Mouse (Mus musculus): Measurements from ENCODE around the gene Gjb5. TPM values are rescaled to one million over a fixed set of nuclear protein-coding genes. Genes with fewer than 3 reads are reported as not detected.

Gene Gjb5
- polyA plus RNA-seq (2015; fragmentation: Nextera tagmentation; extraction: Ambion mirVana): 0.06 and 0.07 TPM in 2 replicates

GRCm38 (mm10) chr4:127358018-127358417 is at the start of gene Gjb5:
Gjb5 (minus strand) TSS chr4:127358181.
- H3K9ac ChIP-seq (ENCODE audit: low read depth, low read length): no peak within 1 kb of the TSS
- ATAC-seq (ENCODE audit: low read depth): no peak
- H3K4me3 ChIP-seq (ENCODE audit: low read depth, low read length): no peak within 1 kb of the TSS
- H3K27ac ChIP-seq (ENCODE audit: low read length): no peak within 1 kb of the TSS
- H3K9me3 ChIP-seq (replicated peaks; ENCODE audit: control insufficient read depth, low read length): no peaks in the 10 kb centered on the region
- H3K4me1 ChIP-seq (ENCODE audit: control insufficient read depth, low read depth, low read length): no peaks in the 10 kb centered on the region
- no peaks in the 10 kb centered on the region for H3K36me3 ChIP-seq (ENCODE audit: control insufficient read depth, insufficient read depth)
- WGBS (ENCODE audit: insufficient replicate concordance): 20% methylated on average over 5 of the region's 5 CpGs
- H3K27me3 ChIP-seq (ENCODE audit: control insufficient read depth, insufficient read depth, low read depth, low read length): no peaks in the 10 kb centered on the region
- H3K4me2 ChIP-seq (ENCODE audit: low read depth, low read length): no peak within 1 kb of the TSS

- Histone ChIP-seq H3K4me2 (ENCODE audit: low read depth, low read length) (no peak overlapping the region), H3K27ac (ENCODE audit: low read length) (no peak overlapping the region), H3K36me3 (ENCODE audit: control insufficient read depth, insufficient read depth) (no peaks in the 10 kb centered on the region), H3K9ac (ENCODE audit: low read depth, low read length) (no peak overlapping the region), H3K4me3 (ENCODE audit: low read depth, low read length) (no peak overlapping the region), H3K27me3 (ENCODE audit: control insufficient read depth, insufficient read depth, low read depth, low read length) (no peaks in the 10 kb centered on the region), H3K9me3 (replicated peaks; ENCODE audit: control insufficient read depth, low read length) (no peaks in the 10 kb centered on the region; the same call in 1 of the 2 replicates), H3K4me1 (ENCODE audit: control insufficient read depth, low read depth, low read length) (no peaks in the 10 kb centered on the region)
- WGBS (ENCODE audit: insufficient replicate concordance): 53% methylated on average over 3 of the region's 3 CpGs
- no peak for ATAC-seq (ENCODE audit: low read depth)
Measured at GRCm38 (mm10) chr4:127402614-127403013, 44.6 kb upstream of the Gjb5 start.

- Histone ChIP-seq H3K4me2 (ENCODE audit: low read depth, low read length) (no peak overlapping the region), H3K4me3 (ENCODE audit: low read depth, low read length) (no peak overlapping the region), H3K27me3 (ENCODE audit: control insufficient read depth, insufficient read depth, low read depth, low read length) (no peaks in the 10 kb centered on the region), H3K9me3 (replicated peaks; ENCODE audit: control insufficient read depth, low read length) (no peaks in the 10 kb centered on the region; the same call in 1 of the 2 replicates), H3K9ac (ENCODE audit: low read depth, low read length) (no peak overlapping the region), H3K36me3 (ENCODE audit: control insufficient read depth, insufficient read depth) (no peaks in the 10 kb centered on the region), H3K27ac (ENCODE audit: low read length) (no peak overlapping the region), H3K4me1 (ENCODE audit: control insufficient read depth, low read depth, low read length) (no peaks in the 10 kb centered on the region)
- WGBS (ENCODE audit: insufficient replicate concordance): 58% methylated on average over 4 of the region's 4 CpGs
- no peak for ATAC-seq (ENCODE audit: low read depth)
Measured at GRCm38 (mm10) chr4:127402166-127402565, 44.2 kb upstream of the Gjb5 start.

GRCm38 (mm10) chr4:127400165-127401145 is 42.5 kb upstream of the Gjb5 start:
- Histone ChIP-seq H3K36me3 (ENCODE audit: control insufficient read depth, insufficient read depth) (no peaks in the 10 kb centered on the region), H3K4me2 (ENCODE audit: low read depth, low read length) (no peak overlapping the region), H3K9ac (ENCODE audit: low read depth, low read length) (no peak overlapping the region), H3K27me3 (ENCODE audit: control insufficient read depth, insufficient read depth, low read depth, low read length) (no peaks in the 10 kb centered on the region), H3K27ac (ENCODE audit: low read length) (no peak overlapping the region), H3K4me1 (ENCODE audit: control insufficient read depth, low read depth, low read length) (no peaks in the 10 kb centered on the region), H3K9me3 (replicated peaks; ENCODE audit: control insufficient read depth, low read length) (no peaks in the 10 kb centered on the region), H3K4me3 (ENCODE audit: low read depth, low read length) (no peak overlapping the region)
- WGBS (ENCODE audit: insufficient replicate concordance): 28% methylated on average over 11 of the region's 11 CpGs
- no peak for ATAC-seq (ENCODE audit: low read depth)

- H3K9me3 ChIP-seq (replicated peaks; ENCODE audit: control insufficient read depth, low read length): no peaks in the 10 kb centered on the region
- H3K36me3 ChIP-seq (ENCODE audit: control insufficient read depth, insufficient read depth): no peaks in the 10 kb centered on the region
- H3K4me2 ChIP-seq (ENCODE audit: low read depth, low read length): no peak overlapping the region
- no peak overlapping the region for H3K9ac ChIP-seq (ENCODE audit: low read depth, low read length)
- H3K4me3 ChIP-seq (ENCODE audit: low read depth, low read length): no peak overlapping the region
- no peaks in the 10 kb centered on the region for H3K27me3 ChIP-seq (ENCODE audit: control insufficient read depth, insufficient read depth, low read depth, low read length)
- 25% methylated on average over 4 of the region's 4 CpGs for WGBS (ENCODE audit: insufficient replicate concordance)
- no peak for ATAC-seq (ENCODE audit: low read depth)
- no peak overlapping the region for H3K27ac ChIP-seq (ENCODE audit: low read length)
- no peaks in the 10 kb centered on the region for H3K4me1 ChIP-seq (ENCODE audit: control insufficient read depth, low read depth, low read length)
Measured at GRCm38 (mm10) chr4:127395591-127395990, 37.6 kb upstream of the Gjb5 start.

- no peaks in the 10 kb centered on the region for H3K9me3 ChIP-seq (replicated peaks; ENCODE audit: control insufficient read depth, low read length)
- H3K27me3 ChIP-seq (ENCODE audit: control insufficient read depth, insufficient read depth, low read depth, low read length): no peaks in the 10 kb centered on the region
- WGBS (ENCODE audit: insufficient replicate concordance): 59% methylated on average over 13 of the region's 13 CpGs
- H3K27ac ChIP-seq (ENCODE audit: low read length): no peak overlapping the region
- no peak overlapping the region for H3K9ac ChIP-seq (ENCODE audit: low read depth, low read length)
- H3K36me3 ChIP-seq (ENCODE audit: control insufficient read depth, insufficient read depth): no peaks in the 10 kb centered on the region
- H3K4me3 ChIP-seq (ENCODE audit: low read depth, low read length): no peak overlapping the region
- no peaks in the 10 kb centered on the region for H3K4me1 ChIP-seq (ENCODE audit: control insufficient read depth, low read depth, low read length)
- ATAC-seq (ENCODE audit: low read depth): no peak
- no peak overlapping the region for H3K4me2 ChIP-seq (ENCODE audit: low read depth, low read length)
Measured at GRCm38 (mm10) chr4:127389645-127390044, 31.7 kb upstream of the Gjb5 start.

- Histone ChIP-seq H3K36me3 (ENCODE audit: control insufficient read depth, insufficient read depth) (no peaks in the 10 kb centered on the region), H3K4me3 (ENCODE audit: low read depth, low read length) (no peak overlapping the region), H3K4me2 (ENCODE audit: low read depth, low read length) (no peak overlapping the region), H3K27ac (ENCODE audit: low read length) (no peak overlapping the region), H3K9me3 (replicated peaks; ENCODE audit: control insufficient read depth, low read length) (no peaks in the 10 kb centered on the region), H3K27me3 (ENCODE audit: control insufficient read depth, insufficient read depth, low read depth, low read length) (no peaks in the 10 kb centered on the region), H3K9ac (ENCODE audit: low read depth, low read length) (no peak overlapping the region), H3K4me1 (ENCODE audit: control insufficient read depth, low read depth, low read length) (no peaks in the 10 kb centered on the region)
- 22% methylated on average over 4 of the region's 4 CpGs for WGBS (ENCODE audit: insufficient replicate concordance)
- no peak for ATAC-seq (ENCODE audit: low read depth)
Measured at GRCm38 (mm10) chr4:127377344-127377743, 19.4 kb upstream of the Gjb5 start.

GRCm38 (mm10) chr4:127375541-127376177 is 17.7 kb upstream of the Gjb5 start:
- 75% methylated on average over 17 of the region's 17 CpGs for WGBS (ENCODE audit: insufficient replicate concordance)
- Histone ChIP-seq H3K36me3 (ENCODE audit: control insufficient read depth, insufficient read depth) (no peaks in the 10 kb centered on the region), H3K27me3 (ENCODE audit: control insufficient read depth, insufficient read depth, low read depth, low read length) (no peaks in the 10 kb centered on the region), H3K9me3 (replicated peaks; ENCODE audit: control insufficient read depth, low read length) (no peaks in the 10 kb centered on the region), H3K4me2 (ENCODE audit: low read depth, low read length) (no peak overlapping the region), H3K9ac (ENCODE audit: low read depth, low read length) (no peak overlapping the region), H3K4me1 (ENCODE audit: control insufficient read depth, low read depth, low read length) (no peaks in the 10 kb centered on the region), H3K4me3 (ENCODE audit: low read depth, low read length) (no peak overlapping the region), H3K27ac (ENCODE audit: low read length) (no peak overlapping the region)
- no peak for ATAC-seq (ENCODE audit: low read depth)

- H3K4me1 ChIP-seq (ENCODE audit: control insufficient read depth, low read depth, low read length): no peaks in the 10 kb centered on the region
- no peak overlapping the region for H3K4me3 ChIP-seq (ENCODE audit: low read depth, low read length)
- no peak for ATAC-seq (ENCODE audit: low read depth)
- 59% methylated on average over 4 of the region's 4 CpGs for WGBS (ENCODE audit: insufficient replicate concordance)
- H3K9me3 ChIP-seq (replicated peaks; ENCODE audit: control insufficient read depth, low read length): no peaks in the 10 kb centered on the region
- H3K27ac ChIP-seq (ENCODE audit: low read length): no peak overlapping the region
- no peak overlapping the region for H3K9ac ChIP-seq (ENCODE audit: low read depth, low read length)
- H3K27me3 ChIP-seq (ENCODE audit: control insufficient read depth, insufficient read depth, low read depth, low read length): no peaks in the 10 kb centered on the region
- no peaks in the 10 kb centered on the region for H3K36me3 ChIP-seq (ENCODE audit: control insufficient read depth, insufficient read depth)
- H3K4me2 ChIP-seq (ENCODE audit: low read depth, low read length): no peak overlapping the region
Measured at GRCm38 (mm10) chr4:127374645-127375044, 16.7 kb upstream of the Gjb5 start.
